Mouse (Mus musculus) hindbrain, embryonic 11.5 days (tissue): ENCODE results near the gene Cdr2l. TPM values are rescaled to one million over a fixed set of nuclear protein-coding genes. Genes with fewer than 3 reads are reported as not detected.
A peak's percentile ranks its signal among the peaks of the same experiment; 100 is the strongest.

Experiments
- ATAC-seq: fragments of 200-750 bp; cut with Nextera tagmentation; 2 replicates; pipeline ENCODE4 v1.8.0; 2017; ENCODE audit warnings: mild to moderate bottlenecking, moderate TSS enrichment, moderate library complexity; ENCODE audit not compliant: low FRiP score
- DNase-seq: peaks from one replicate; pipeline ENCODE4 v3.0.0-alpha.2; 2015; ENCODE audit warnings: low spot score
- H3K27ac ChIP-seq: fragments of 300-500 bp; sonication (generic); 2 replicates; pipeline ENCODE4 v1.5.1; 2014; ENCODE audit warnings: mild to moderate bottlenecking, low read depth, low read length
- H3K27me3 ChIP-seq: fragments of 300-500 bp; sonication (generic); 2 replicates; pipeline ENCODE4 v1.6.1; 2014; ENCODE audit warnings: mild to moderate bottlenecking, low read length, moderate library complexity, mixed read lengths; ENCODE audit not compliant: control insufficient read depth, insufficient read depth
- H3K36me3 ChIP-seq: fragments of 300-500 bp; sonication (generic); 2 replicates; pipeline ENCODE4 v1.6.1; 2014; ENCODE audit warnings: mild to moderate bottlenecking, low read length, moderate library complexity, mixed read lengths; ENCODE audit not compliant: control insufficient read depth, insufficient read depth
- H3K4me1 ChIP-seq: fragments of 300-500 bp; sonication (generic); replicated peaks from 2 replicates; pipeline ENCODE4 v1.6.1; 2014; ENCODE audit warnings: low read length, mixed read lengths; ENCODE audit not compliant: control insufficient read depth, insufficient read depth
- H3K4me2 ChIP-seq: fragments of 300-500 bp; sonication (generic); replicated peaks from 2 replicates; pipeline ENCODE4 v1.6.1; 2014; ENCODE audit warnings: mild to moderate bottlenecking, low read depth, low read length
- H3K4me3 ChIP-seq: fragments of 300-500 bp; sonication (generic); 2 replicates; pipeline ENCODE4 v1.5.1; 2014; ENCODE audit warnings: low read depth, low read length
- H3K9ac ChIP-seq: fragments of 300-500 bp; sonication (generic); 2 replicates; pipeline ENCODE4 v1.6.1; 2014; ENCODE audit warnings: low read depth, low read length
- H3K9me3 ChIP-seq: fragments of 300-500 bp; sonication (generic); 2 replicates; pipeline ENCODE4 v1.6.1; 2016; ENCODE audit warnings: low read length; ENCODE audit not compliant: control insufficient read depth
- WGBS: fragments of 180-500 bp; shearing (Covaris S2); extraction: QIAGEN DNeasy Blood & Tissue Kit; methylation state at CpG from one replicate; pipeline ENCODE4 v1.1.7; 2014; 5-methylcytosine and 5-hydroxymethylcytosine counted together
- polyA plus RNA-seq: library from polyadenylated mRNA; unstranded; fragments of >200 nt; fragmentation: Nextera tagmentation; extraction: Ambion mirVana; gene quantifications from 2 replicates; pipeline ENCODE4 v1.2.1, GENCODE M21; 2014

The Cdr2l gene
- polyA plus RNA-seq, 1 experiment from 2014 or later, result 20.0 TPM

- no peaks in the 10 kb centered on the region for H3K27me3 ChIP-seq
- no peak overlapping the region for H3K4me2 ChIP-seq
- H3K4me1 ChIP-seq, result peaks cover 10% of the 10 kb centered on the region; the same call in 1 of the 2 replicates
- H3K27ac ChIP-seq, result no peak overlapping the region
- 0 out of 2 replicates have a peak, but pooled peaks cover 3% of the 10 kb centered on the region for H3K36me3 ChIP-seq
- DNase-seq (no peak), ATAC-seq (no peak)
- H3K9ac ChIP-seq, result no peak overlapping the region
- H3K4me3 ChIP-seq, result no peak overlapping the region
- 92% methylated on average over 17 of the region's 17 CpGs for WGBS
- H3K9me3 ChIP-seq, result no peaks in the 10 kb centered on the region
Measured at GRCm38 (mm10) chr11:115406858-115407401, 25.2 kb downstream of the Cdr2l start.

- ATAC-seq (no peak), DNase-seq (no peak)
- no peak overlapping the region for H3K4me2 ChIP-seq
- peak overlapping the region; percentile 75 for H3K27ac ChIP-seq
- H3K4me3 ChIP-seq, result no peak overlapping the region
- no peaks in the 10 kb centered on the region for H3K27me3 ChIP-seq
- peaks cover 10% of the 10 kb centered on the region; the same call in 1 of the 2 replicates for H3K4me1 ChIP-seq
- no peaks in the 10 kb centered on the region for H3K9me3 ChIP-seq
- no peak overlapping the region for H3K9ac ChIP-seq
- 0 out of 2 replicates have a peak, but pooled peaks cover 3% of the 10 kb centered on the region for H3K36me3 ChIP-seq
- 87% methylated on average over 6 of the region's 6 CpGs for WGBS
Measured at GRCm38 (mm10) chr11:115408266-115408920, 26.7 kb downstream of the Cdr2l start.

DNA sequence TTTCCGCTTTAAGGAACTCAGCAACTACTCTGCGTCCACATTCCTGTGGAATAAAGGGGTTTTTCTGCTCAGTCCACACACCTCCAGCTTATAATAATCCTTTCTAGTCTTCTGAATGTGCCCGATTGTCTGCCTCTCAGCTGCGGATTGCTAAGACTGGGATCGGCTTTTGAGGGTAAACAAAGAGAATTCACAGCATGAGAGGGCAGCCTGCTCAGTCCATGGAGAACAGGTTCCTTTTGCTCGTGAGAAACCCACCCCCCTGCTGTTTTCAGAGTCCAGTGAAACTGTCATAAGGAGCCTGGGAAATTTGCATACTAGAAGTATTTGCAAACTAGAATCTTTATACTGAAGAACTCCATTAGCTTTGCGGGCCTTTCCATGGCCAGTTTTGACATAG, 27.8 kb downstream of the Cdr2l start:
- Histone ChIP-seq H3K9me3 (no peaks in the 10 kb centered on the region), H3K4me2 (no peak overlapping the region), H3K27me3 (no peaks in the 10 kb centered on the region), H3K27ac (peak overlapping the region; percentile 75), H3K4me1 (peaks cover 10% of the 10 kb centered on the region; the same call in 1 of the 2 replicates), H3K9ac (no peak overlapping the region), H3K4me3 (no peak overlapping the region), H3K36me3 (0 out of 2 replicates have a peak, but pooled peaks cover 3% of the 10 kb centered on the region)
- no peak for ATAC-seq
- WGBS, result 39% methylated on average over 7 of the region's 7 CpGs
- DNase-seq, result peak; percentile 53

DNA sequence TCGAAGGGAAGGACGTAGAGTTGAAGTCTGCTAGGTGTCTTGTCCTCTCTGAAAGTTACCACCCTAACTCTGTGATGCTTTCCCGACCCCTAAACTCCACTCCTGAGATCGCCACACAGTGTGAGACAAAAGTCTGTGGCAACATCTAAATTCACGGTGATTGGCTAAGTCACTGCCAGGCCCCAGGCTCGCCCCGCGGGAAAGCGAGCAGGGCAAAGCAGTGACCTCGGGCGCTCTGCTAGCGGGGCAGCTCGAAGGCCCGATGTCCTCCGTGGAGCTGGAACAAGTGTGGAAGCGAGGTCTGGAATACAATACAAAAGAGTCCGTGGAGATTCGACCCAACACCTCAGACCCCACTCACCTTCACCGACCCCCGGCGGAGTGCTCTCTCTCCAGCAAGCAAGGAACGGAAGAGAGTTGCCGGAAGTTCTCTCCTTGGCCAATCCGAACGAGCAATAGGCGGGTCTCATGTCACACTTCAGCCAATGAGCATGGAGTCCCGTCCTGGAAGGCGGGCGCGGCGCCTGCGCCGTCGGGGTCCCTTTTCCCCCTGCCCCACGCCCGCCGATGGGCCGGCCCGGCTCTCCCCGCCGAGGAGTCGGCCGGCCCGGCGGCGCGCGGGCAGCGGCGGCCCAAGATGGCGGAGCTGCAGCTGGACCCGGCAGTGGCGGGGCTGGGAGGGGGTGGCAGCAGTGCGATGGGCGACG, 38.0 kb downstream of the Cdr2l start, which contains the start of the genes Atp5h and Kctd2:
Gene Atp5h, minus strand, starts transcription at position 432 of the 707 bp plus-strand sequence.
Gene Kctd2, plus strand, starts transcription at position 598 of the 707 bp plus-strand sequence.
- Histone ChIP-seq H3K27ac (peak within 1 kb of the TSS; percentile 77), H3K27me3 (no peaks in the 10 kb centered on the region), H3K36me3 (0 out of 2 replicates have a peak, but pooled peaks cover 2% of the 10 kb centered on the region), H3K4me3 (peak within 1 kb of the TSS; percentile 94), H3K4me1 (peaks cover 9% of the 10 kb centered on the region), H3K9me3 (no peaks in the 10 kb centered on the region), H3K4me2 (peak within 1 kb of the TSS; percentile 95), H3K9ac (peak within 1 kb of the TSS; percentile 96)
- DNase-seq (peak; percentile 96), ATAC-seq (peak; percentile 98)
- WGBS, result under 1% methylated on average over 47 of the region's 56 CpGs

- Histone ChIP-seq H3K9me3 (no peaks in the 10 kb centered on the region), H3K27ac (peak overlapping the region; percentile 77), H3K36me3 (no peaks in the 10 kb centered on the region), H3K4me1 (peaks cover 9% of the 10 kb centered on the region), H3K9ac (peak overlapping the region; percentile 96), H3K27me3 (no peaks in the 10 kb centered on the region), H3K4me2 (peak overlapping the region; percentile 95), H3K4me3 (peak overlapping the region; percentile 94)
- ATAC-seq (peak; percentile 85), DNase-seq (peak; percentile 65)
- 4% methylated on average over 32 of the region's 45 CpGs for WGBS
Measured at GRCm38 (mm10) chr11:115420336-115421190, 38.8 kb downstream of the Cdr2l start.

DNA sequence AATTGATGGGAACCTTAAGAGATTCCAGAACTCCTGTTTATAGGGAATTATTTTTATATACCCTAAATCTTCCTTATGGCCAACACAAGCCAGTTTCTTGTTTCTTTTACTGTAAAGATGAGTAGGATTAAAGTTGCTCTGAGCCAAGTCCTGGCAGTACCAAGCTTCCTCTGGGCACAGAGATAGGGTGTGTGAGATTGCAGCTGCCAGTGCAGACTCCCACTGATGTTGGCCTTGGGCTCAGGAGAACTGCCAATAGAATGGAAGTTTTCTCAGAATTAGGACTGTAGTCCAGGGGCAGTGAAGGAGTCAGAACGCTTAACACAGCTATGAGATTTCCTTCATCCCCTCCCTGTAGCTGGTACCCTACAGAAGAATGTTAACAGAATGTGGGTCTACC, 39.6 kb downstream of the Cdr2l start:
- 71% methylated on average over 1 of the region's 1 CpGs for WGBS
- Histone ChIP-seq H3K9ac (0 out of 2 replicates have a peak overlapping the region, but pooled peaks have one; percentile 2), H3K4me3 (0 out of 2 replicates have a peak overlapping the region, but pooled peaks have one; percentile 6)

DNA sequence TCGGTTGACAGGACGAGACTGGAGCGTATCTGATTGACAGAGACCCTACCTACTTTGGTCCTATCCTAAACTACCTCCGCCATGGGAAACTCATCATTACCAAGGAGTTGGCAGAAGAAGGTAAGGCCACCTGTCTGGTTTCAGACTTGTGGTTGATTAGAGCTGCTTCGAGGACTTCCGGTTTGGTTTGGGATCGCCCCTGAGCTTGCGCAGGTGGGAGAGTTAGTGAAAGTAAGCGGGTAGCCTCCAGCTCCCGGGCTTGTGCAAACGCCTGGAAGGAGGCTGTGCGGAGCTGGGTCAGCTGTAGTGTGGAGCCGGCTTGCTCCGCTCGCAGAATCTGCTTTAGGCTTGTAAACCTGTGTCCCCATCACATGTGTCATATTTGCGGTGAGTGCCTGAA, 40.3 kb downstream of the Cdr2l start:
- ATAC-seq (no peak), DNase-seq (no peak)
- no peak overlapping the region for H3K4me3 ChIP-seq
- no peaks in the 10 kb centered on the region for H3K27me3 ChIP-seq
- peaks cover 9% of the 10 kb centered on the region for H3K4me1 ChIP-seq
- no peak overlapping the region for H3K9ac ChIP-seq
- H3K9me3 ChIP-seq, result no peaks in the 10 kb centered on the region
- H3K27ac ChIP-seq, result no peak overlapping the region
- 0 out of 2 replicates have a peak, but pooled peaks cover 3% of the 10 kb centered on the region for H3K36me3 ChIP-seq
- H3K4me2 ChIP-seq, result no peak overlapping the region
- WGBS, result 93% methylated on average over 16 of the region's 16 CpGs

More for the DNA sequence above, 39.6 kb downstream of the Cdr2l start:
- Histone ChIP-seq H3K4me2 (peak overlapping the region; percentile 18), H3K4me1 (peaks cover 9% of the 10 kb centered on the region), H3K36me3 (no peaks in the 10 kb centered on the region), H3K9me3 (no peaks in the 10 kb centered on the region), H3K27ac (no peak overlapping the region), H3K27me3 (no peaks in the 10 kb centered on the region)
- ATAC-seq (no peak), DNase-seq (no peak)

DNA sequence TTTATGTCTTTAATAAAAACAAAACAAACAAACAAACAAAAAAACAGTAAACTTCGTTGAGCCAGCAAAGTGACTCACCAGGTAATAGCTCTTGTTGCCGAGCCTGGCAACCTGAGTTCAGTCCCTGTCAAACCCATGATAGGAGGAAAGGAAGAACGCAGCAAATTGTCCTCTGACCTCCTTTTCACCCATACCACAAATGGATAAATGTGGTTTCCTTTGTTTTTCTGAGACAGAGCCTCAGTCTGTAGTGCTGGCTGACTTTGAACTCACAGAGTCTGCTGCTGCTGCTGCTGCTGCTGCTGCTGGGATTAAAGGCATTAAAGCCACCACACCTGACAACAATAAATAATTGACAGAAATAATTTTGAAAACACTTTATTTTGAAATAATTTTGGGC, 41.4 kb downstream of the Cdr2l start:
- H3K36me3 ChIP-seq, result 0 out of 2 replicates have a peak, but pooled peaks cover 3% of the 10 kb centered on the region
- peaks cover 14% of the 10 kb centered on the region for H3K4me1 ChIP-seq
- no peaks in the 10 kb centered on the region for H3K9me3 ChIP-seq
- DNase-seq, result no peak
- no peak overlapping the region for H3K4me2 ChIP-seq
- no peak for ATAC-seq
- H3K4me3 ChIP-seq, result no peak overlapping the region
- WGBS, result 86% methylated on average over 3 of the region's 3 CpGs
- no peaks in the 10 kb centered on the region for H3K27me3 ChIP-seq
- no peak overlapping the region for H3K27ac ChIP-seq
- H3K9ac ChIP-seq, result no peak overlapping the region
